Mouse (Mus musculus) hindbrain, embryonic 11.5 days (tissue): ENCODE data around the gene Snap25. TPM values are rescaled to one million over a fixed set of nuclear protein-coding genes. Genes with fewer than 3 reads are reported as not detected.

ENCODE experiments used
- ATAC-seq: fragments of 200-750 bp; cut with Nextera tagmentation; 2 replicates; pipeline ENCODE4 v1.8.0; 2017; ENCODE audit warnings: mild to moderate bottlenecking, moderate TSS enrichment, moderate library complexity; ENCODE audit not compliant: low FRiP score
- DNase-seq: peaks from one replicate; pipeline ENCODE4 v3.0.0-alpha.2; 2015; ENCODE audit warnings: low spot score
- H3K27ac ChIP-seq: fragments of 300-500 bp; sonication (generic); 2 replicates; pipeline ENCODE4 v1.5.1; 2014; ENCODE audit warnings: mild to moderate bottlenecking, low read depth, low read length
- H3K27me3 ChIP-seq: fragments of 300-500 bp; sonication (generic); 2 replicates; pipeline ENCODE4 v1.6.1; 2014; ENCODE audit warnings: mild to moderate bottlenecking, low read length, moderate library complexity, mixed read lengths; ENCODE audit not compliant: control insufficient read depth, insufficient read depth
- H3K36me3 ChIP-seq: fragments of 300-500 bp; sonication (generic); 2 replicates; pipeline ENCODE4 v1.6.1; 2014; ENCODE audit warnings: mild to moderate bottlenecking, low read length, moderate library complexity, mixed read lengths; ENCODE audit not compliant: control insufficient read depth, insufficient read depth
- H3K4me1 ChIP-seq: fragments of 300-500 bp; sonication (generic); replicated peaks from 2 replicates; pipeline ENCODE4 v1.6.1; 2014; ENCODE audit warnings: low read length, mixed read lengths; ENCODE audit not compliant: control insufficient read depth, insufficient read depth
- H3K4me2 ChIP-seq: fragments of 300-500 bp; sonication (generic); replicated peaks from 2 replicates; pipeline ENCODE4 v1.6.1; 2014; ENCODE audit warnings: mild to moderate bottlenecking, low read depth, low read length
- H3K4me3 ChIP-seq: fragments of 300-500 bp; sonication (generic); 2 replicates; pipeline ENCODE4 v1.5.1; 2014; ENCODE audit warnings: low read depth, low read length
- H3K9ac ChIP-seq: fragments of 300-500 bp; sonication (generic); 2 replicates; pipeline ENCODE4 v1.6.1; 2014; ENCODE audit warnings: low read depth, low read length
- H3K9me3 ChIP-seq: fragments of 300-500 bp; sonication (generic); 2 replicates; pipeline ENCODE4 v1.6.1; 2016; ENCODE audit warnings: low read length; ENCODE audit not compliant: control insufficient read depth
- WGBS: fragments of 180-500 bp; shearing (Covaris S2); extraction: QIAGEN DNeasy Blood & Tissue Kit; methylation state at CpG from one replicate; pipeline ENCODE4 v1.1.7; 2014; 5-methylcytosine and 5-hydroxymethylcytosine counted together
- polyA plus RNA-seq: library from polyadenylated mRNA; unstranded; fragments of >200 nt; fragmentation: Nextera tagmentation; extraction: Ambion mirVana; gene quantifications from 2 replicates; pipeline ENCODE4 v1.2.1, GENCODE M21; 2014

The Snap25 gene
- polyA plus RNA-seq, 1 experiment from 2014 or later, result 66.8 TPM

GRCm38 (mm10) chr2:136738260-136738659 lies 25.0 kb downstream of the Snap25 start:
- DNase-seq, result no peak
- Histone ChIP-seq H3K27me3 (no peaks in the 10 kb centered on the region), H3K27ac (no peak overlapping the region), H3K4me1 (no peaks in the 10 kb centered on the region; the same call in 1 of the 2 replicates), H3K4me2 (no peak overlapping the region), H3K9me3 (no peaks in the 10 kb centered on the region), H3K4me3 (no peak overlapping the region), H3K36me3 (no peaks in the 10 kb centered on the region), H3K9ac (no peak overlapping the region)
- ATAC-seq, result no peak
- WGBS, result 81% methylated on average over 2 of the region's 2 CpGs

GRCm38 (mm10) chr2:136742230-136742629 lies 29.0 kb downstream of the Snap25 start:
- Histone ChIP-seq H3K4me2 (no peak overlapping the region), H3K9ac (no peak overlapping the region), H3K27ac (no peak overlapping the region), H3K4me1 (peaks cover 2% of the 10 kb centered on the region; the same call in 1 of the 2 replicates), H3K27me3 (no peaks in the 10 kb centered on the region), H3K4me3 (no peak overlapping the region), H3K9me3 (no peaks in the 10 kb centered on the region), H3K36me3 (no peaks in the 10 kb centered on the region)
- ATAC-seq (no peak), DNase-seq (no peak)
- 86% methylated on average over 2 of the region's 2 CpGs for WGBS

GRCm38 (mm10) chr2:136744683-136745326 lies 31.6 kb downstream of the Snap25 start:
- Histone ChIP-seq H3K4me3 (no peak overlapping the region), H3K4me1 (0 out of 2 replicates have a peak, but pooled peaks cover 2% of the 10 kb centered on the region), H3K27ac (no peak overlapping the region), H3K27me3 (no peaks in the 10 kb centered on the region), H3K36me3 (no peaks in the 10 kb centered on the region), H3K4me2 (no peak overlapping the region), H3K9me3 (no peaks in the 10 kb centered on the region), H3K9ac (no peak overlapping the region)
- ATAC-seq, result no peak
- peak; percentile 25 for DNase-seq
- 84% methylated on average over 2 of the region's 2 CpGs for WGBS

GRCm38 (mm10) chr2:136745327-136745994 lies 32.2 kb downstream of the Snap25 start:
- WGBS, result 70% methylated on average over 7 of the region's 7 CpGs

GRCm38 (mm10) chr2:136753682-136754081 lies 40.4 kb downstream of the Snap25 start:
- Histone ChIP-seq H3K4me3 (no peak overlapping the region), H3K9ac (no peak overlapping the region), H3K9me3 (no peaks in the 10 kb centered on the region), H3K36me3 (no peaks in the 10 kb centered on the region), H3K27ac (no peak overlapping the region), H3K4me2 (no peak overlapping the region), H3K4me1 (no peaks in the 10 kb centered on the region), H3K27me3 (no peaks in the 10 kb centered on the region)
- DNase-seq (peak; percentile 14), ATAC-seq (peak; percentile 76)
- 17% methylated on average over 3 of the region's 3 CpGs for WGBS

More at GRCm38 (mm10) chr2:136745327-136745994, 32.2 kb downstream of the Snap25 start:
- H3K4me3 ChIP-seq, result no peak overlapping the region
- ATAC-seq (no peak), DNase-seq (no peak)
- 0 out of 2 replicates have a peak, but pooled peaks cover 2% of the 10 kb centered on the region for H3K4me1 ChIP-seq
- no peak overlapping the region for H3K27ac ChIP-seq
- H3K9ac ChIP-seq, result no peak overlapping the region
- no peaks in the 10 kb centered on the region for H3K36me3 ChIP-seq
- H3K9me3 ChIP-seq, result no peaks in the 10 kb centered on the region
- no peaks in the 10 kb centered on the region for H3K27me3 ChIP-seq
- no peak overlapping the region for H3K4me2 ChIP-seq

- no peak overlapping the region for H3K9ac ChIP-seq
- H3K4me2 ChIP-seq, result no peak overlapping the region
- DNase-seq, result no peak
- no peaks in the 10 kb centered on the region for H3K4me1 ChIP-seq
- no peaks in the 10 kb centered on the region for H3K27me3 ChIP-seq
- no peaks in the 10 kb centered on the region for H3K9me3 ChIP-seq
- no peak overlapping the region for H3K4me3 ChIP-seq
- no peaks in the 10 kb centered on the region for H3K36me3 ChIP-seq
- H3K27ac ChIP-seq, result no peak overlapping the region
- WGBS, result 77% methylated on average over 5 of the region's 5 CpGs
- ATAC-seq, result no peak
Observed at GRCm38 (mm10) chr2:136758809-136759551, 45.7 kb downstream of the Snap25 start.

GRCm38 (mm10) chr2:136778156-136778555 lies 64.9 kb downstream of the Snap25 start:
- WGBS, result 90% methylated on average over 2 of the region's 2 CpGs
- H3K27me3 ChIP-seq, result no peaks in the 10 kb centered on the region
- H3K4me2 ChIP-seq, result no peak overlapping the region
- no peaks in the 10 kb centered on the region for H3K4me1 ChIP-seq
- H3K36me3 ChIP-seq, result no peaks in the 10 kb centered on the region
- no peak overlapping the region for H3K27ac ChIP-seq
- DNase-seq (no peak), ATAC-seq (no peak)
- H3K9ac ChIP-seq, result no peak overlapping the region
- no peak overlapping the region for H3K4me3 ChIP-seq
- no peaks in the 10 kb centered on the region for H3K9me3 ChIP-seq

DNA sequence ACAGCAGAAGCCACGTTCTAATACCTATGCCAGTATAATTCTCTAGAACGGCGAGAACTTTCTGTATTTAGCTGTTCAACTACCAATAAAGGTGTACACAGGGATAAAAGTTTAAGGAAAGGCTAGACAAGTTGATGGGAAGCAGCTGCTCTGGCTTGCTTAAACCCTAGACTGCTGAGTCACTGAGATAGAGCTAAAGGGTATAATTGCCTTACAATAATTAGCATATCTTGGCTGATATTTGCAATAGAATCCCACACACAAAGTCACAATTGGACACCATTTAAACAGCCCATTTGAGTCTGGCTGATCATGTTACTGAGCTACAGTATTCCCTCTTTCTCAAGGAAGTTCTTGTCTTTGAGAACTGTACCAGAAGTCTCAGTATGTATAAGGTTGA lies 65.4 kb downstream of the Snap25 start:
- H3K36me3 ChIP-seq, result no peaks in the 10 kb centered on the region
- H3K9me3 ChIP-seq, result no peaks in the 10 kb centered on the region
- H3K27me3 ChIP-seq, result no peaks in the 10 kb centered on the region
- H3K4me3 ChIP-seq, result no peak overlapping the region
- no peak for DNase-seq
- no peak overlapping the region for H3K9ac ChIP-seq
- H3K4me1 ChIP-seq, result no peaks in the 10 kb centered on the region
- no peak overlapping the region for H3K4me2 ChIP-seq
- no peak overlapping the region for H3K27ac ChIP-seq
- WGBS, result 95% methylated on average over 3 of the region's 3 CpGs
- no peak for ATAC-seq
